Mouse (Mus musculus): ENCODE measurements around the gene Nup85. TPM values are rescaled to one million over a fixed set of nuclear protein-coding genes. Genes with fewer than 3 reads are reported as not detected.
"Not testable (repeated sequence)": the region's sequence is repeated elsewhere in the genome, so short reads cannot be mapped to it uniquely, and the experiment has no call there.

The Nup85 gene
- polyA plus RNA-seq (2017; shearing (Covaris generic)), result 10 to 100 TPM; 46.0 to 56.8 (median 53.8) TPM

GRCm38 (mm10) chr11:115564064-115564809 is at the start of gene Nup85:
TSS of gene Nup85 (plus strand) at chr11:115564434.
- ATAC-seq, result peak; percentile 88

- no peak for ATAC-seq
Measured at GRCm38 (mm10) chr11:115515021-115515420, 49.2 kb upstream of the Nup85 start.

GRCm38 (mm10) chr11:115516942-115517341 is 47.3 kb upstream of the Nup85 start:
- no peak for ATAC-seq

- ATAC-seq, result no peak
Measured at GRCm38 (mm10) chr11:115518693-115519092, 45.5 kb upstream of the Nup85 start.

- no peak for ATAC-seq
Measured at GRCm38 (mm10) chr11:115519581-115519980, 44.7 kb upstream of the Nup85 start.

GRCm38 (mm10) chr11:115520218-115520617 is 44.0 kb upstream of the Nup85 start:
- ATAC-seq, result no peak

GRCm38 (mm10) chr11:115521080-115521479 is 43.2 kb upstream of the Nup85 start:
- no peak for ATAC-seq

GRCm38 (mm10) chr11:115522238-115522637 is 42.0 kb upstream of the Nup85 start:
- no peak for ATAC-seq

- ATAC-seq, result no peak
Measured at GRCm38 (mm10) chr11:115522703-115523102, 41.5 kb upstream of the Nup85 start.

- not testable (repeated sequence) for ATAC-seq
Measured at GRCm38 (mm10) chr11:115526446-115526845, 37.8 kb upstream of the Nup85 start.

GRCm38 (mm10) chr11:115534759-115535371 is 29.4 kb upstream of the Nup85 start:
- no peak for ATAC-seq

- ATAC-seq, result peak; percentile 44
Measured at GRCm38 (mm10) chr11:115535401-115536037, 28.7 kb upstream of the Nup85 start.

GRCm38 (mm10) chr11:115536038-115536681 is 28.1 kb upstream of the Nup85 start, which contains the start of gene Sumo2:
TSS of gene Sumo2 (minus strand) at chr11:115536276.
- ATAC-seq, result peak; percentile 79

GRCm38 (mm10) chr11:115536856-115537568 is 27.2 kb upstream of the Nup85 start:
- no peak for ATAC-seq

GRCm38 (mm10) chr11:115538045-115538444 is 26.2 kb upstream of the Nup85 start:
- no peak for ATAC-seq

- ATAC-seq, result no peak
Measured at GRCm38 (mm10) chr11:115543571-115543970, 20.7 kb upstream of the Nup85 start.

GRCm38 (mm10) chr11:115552783-115553182 is 11.5 kb upstream of the Nup85 start:
- no peak for ATAC-seq

- no peak for ATAC-seq
Measured at GRCm38 (mm10) chr11:115555717-115556116, 8.5 kb upstream of the Nup85 start.

GRCm38 (mm10) chr11:115563406-115563805 is 828 bp upstream of the Nup85 start:
- ATAC-seq, result no peak

GRCm38 (mm10) chr11:115564961-115565360 is 727 bp downstream of the Nup85 start:
- ATAC-seq, result no peak

GRCm38 (mm10) chr11:115579080-115579479 is 14.8 kb downstream of the Nup85 start:
- ATAC-seq, result no peak

GRCm38 (mm10) chr11:115582913-115583606 is 18.8 kb downstream of the Nup85 start:
- ATAC-seq, result no peak
